Mouse (Mus musculus) small intestine, adult 2 months (tissue): ENCODE results near the gene Slc38a10.

Source experiments
- CTCF ChIP-seq: fragments of 200-500 bp; IDR thresholded peaks from 2 replicates; pipeline ENCODE4 v1.5.1; 2012; ENCODE audit warnings: low read depth, mild to moderate bottlenecking, control low read depth, inconsistent platforms, low read length, moderate library complexity, mixed read lengths; ENCODE audit not compliant: insufficient replicate concordance, insufficient read length; ENCODE audit errors: extremely low read depth
- POLR2A ChIP-seq: fragments of 200-500 bp; IDR thresholded peaks from 2 replicates; pipeline ENCODE4 v1.6.1; 2012; ENCODE audit warnings: low read depth, mild to moderate bottlenecking, control low read depth, inconsistent platforms, low read length, moderate library complexity

GRCm38 (mm10) chr11:120182396-120183030 lies 31.4 kb upstream of the Slc38a10 start:
- no peak for TF ChIP-seq CTCF
- no peak for TF ChIP-seq POLR2A
